Mouse (Mus musculus): Measurements from ENCODE around the gene Cpsf3.

- no peak for TF ChIP-seq EP300 (IDR thresholded peaks at IDR 0.05; ENCODE audit: low read length)
- no peak for TF ChIP-seq POLR2A (IDR thresholded peaks at IDR 0.05; ENCODE audit: low read depth, low read length)
- no peak for TF ChIP-seq CTCF (conservative IDR thresholded peaks at IDR 0.05 in 1 of 2, IDR thresholded peaks at IDR 0.05 in 1 of 2; ENCODE audit: low read depth in 2 of 2, low read length in 2 of 2)
- TF ChIP-seq USF1 (IDR thresholded peaks at IDR 0.05; ENCODE audit: low read depth, low read length) = no peak
- TF ChIP-seq KAT2A (IDR thresholded peaks at IDR 0.05; ENCODE audit: insufficient replicate concordance, low read length) = no peak
- TF ChIP-seq CHD1 (IDR thresholded peaks at IDR 0.05; ENCODE audit: low read depth, low read length) = no peak
- no peak for TF ChIP-seq SIN3A (IDR thresholded peaks at IDR 0.05; ENCODE audit: low read length)
- TF ChIP-seq JUN (IDR thresholded peaks at IDR 0.05; ENCODE audit: insufficient read depth, low read depth, low read length) = no peak
- no peak for TF ChIP-seq MEF2A (IDR thresholded peaks at IDR 0.05; ENCODE audit: borderline replicate concordance, low read depth, low read length)
- no peak for TF ChIP-seq HCFC1 (IDR thresholded peaks at IDR 0.05; ENCODE audit: low read depth, low read length)
Observed at GRCm38 (mm10) chr12:21302361-21302783, 17.2 kb downstream of the Cpsf3 start.
